Mouse (Mus musculus) gastrocnemius, adult 2 months (tissue): ENCODE measurements around the gene Zbtb18. TPM values are rescaled to one million over a fixed set of nuclear protein-coding genes. Genes with fewer than 3 reads are reported as not detected.

ENCODE experiments used
- DNase-seq: peaks from one replicate; pipeline ENCODE4 v3.0.0; 2022
- H3K27ac ChIP-seq: fragments of 200-600 bp; 2 replicates; pipeline ENCODE4 v1.8.1; 2022; ENCODE audit warnings: mild to moderate bottlenecking
- H3K4me3 ChIP-seq: fragments of 200-600 bp; 2 replicates; pipeline ENCODE4 v1.8.1; 2022; ENCODE audit warnings: mild to moderate bottlenecking, moderate library complexity
- CTCF ChIP-seq: fragments of 200-600 bp; IDR thresholded peaks from 2 replicates; pipeline ENCODE4 v1.8.1; 2022; ENCODE audit warnings: antibody characterized with exemption, mild to moderate bottlenecking, moderate library complexity
- intact Hi-C: fragments of 180-260 bp; cut with DNase I; formaldehyde crosslinking; loops from one replicate; pipeline ENCODE4 v1.15.1; 2025
- total RNA-seq, 2 experiments: library from RNA; stranded (reverse); gene quantifications; 2 replicates each; pipeline ENCODE4 v1.2.3; 2021

The Zbtb18 gene
- total RNA-seq, 2 experiments from 2014 or later = 97.8 to 110 TPM

DNA sequence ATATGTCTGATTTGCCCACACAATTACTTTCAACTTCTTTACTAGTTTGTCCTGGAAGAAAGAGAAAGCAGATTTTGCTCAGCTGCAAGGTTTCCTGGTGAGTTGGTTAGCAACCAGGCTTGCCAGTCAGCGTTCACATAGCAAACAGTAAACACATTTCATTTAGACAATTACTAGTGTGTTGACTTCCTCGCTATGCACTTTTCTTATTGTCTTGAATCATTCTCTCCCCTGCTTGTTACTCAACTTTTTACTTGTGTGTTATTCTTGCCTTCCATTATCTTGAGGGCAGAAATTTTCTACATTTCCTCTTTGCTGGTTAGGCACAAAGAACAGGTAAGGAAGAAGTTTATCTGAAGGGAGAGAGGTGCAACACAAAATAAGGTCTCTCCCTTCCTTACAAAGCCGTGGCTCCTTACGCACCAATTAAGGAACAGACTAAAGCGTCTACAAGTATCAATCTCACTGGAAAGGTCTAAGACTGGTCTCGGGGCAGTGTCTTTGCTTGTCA lies 1.1 kb upstream of the Zbtb18 start:
- no peak for TF ChIP-seq CTCF
- intact Hi-C loops = loop anchor here (5.0 to 10.0 kb wide), 5 partner anchors 184 to 1746 kb away; partner anchors contain the start of genes Adss, Akt3, Catspere2 and Chml

DNA sequence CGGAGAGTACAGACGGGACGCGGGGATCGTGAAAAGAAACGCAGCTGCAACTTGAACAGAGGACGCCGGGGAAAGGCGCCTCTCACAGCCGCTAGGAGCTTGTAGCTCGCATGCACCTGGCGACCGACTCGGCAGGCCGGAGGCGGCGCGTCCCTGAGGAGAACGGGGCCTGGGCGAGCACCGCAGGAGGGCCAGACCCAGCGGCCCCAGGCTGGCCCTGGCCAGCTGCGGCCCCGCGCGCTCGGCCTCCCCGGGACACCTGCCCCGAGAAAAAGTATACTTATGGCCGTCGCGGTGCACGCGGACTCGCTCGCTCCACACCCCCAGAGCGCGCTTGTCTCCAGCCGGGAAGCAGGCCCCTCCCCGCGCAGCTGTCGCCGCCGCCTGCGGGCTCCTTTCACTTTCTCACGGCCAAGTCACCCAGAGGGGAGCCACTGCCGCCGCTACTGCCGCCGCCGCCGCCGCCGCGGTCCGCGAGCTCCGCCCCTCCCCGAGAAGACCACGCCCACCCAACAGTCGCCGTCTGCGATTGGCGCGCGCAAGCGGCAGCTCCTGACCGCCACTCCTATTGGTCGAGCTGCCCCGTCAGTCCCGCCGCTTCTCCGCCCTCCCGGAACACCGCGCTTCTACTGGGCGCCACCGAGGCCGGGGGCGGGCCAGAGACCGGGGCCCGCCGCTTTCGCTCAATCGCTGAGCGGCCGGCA lies 507 bp upstream of the Zbtb18 start:
- peak overlapping the region; percentile 99 for H3K27ac ChIP-seq
- intact Hi-C loops = loop anchor here (2.0 to 10.0 kb wide), 6 partner anchors 184 to 1747 kb away; partner anchors contain the start of genes Adss, Akt3, Catspere2 and Chml
- TF ChIP-seq CTCF = peak; percentile 26; the same call in 1 of the 2 replicates
- peak; percentile 99 for DNase-seq
- peak overlapping the region; percentile 82 for H3K4me3 ChIP-seq

More for the DNA sequence above, 1.1 kb upstream of the Zbtb18 start:
- peak overlapping the region; percentile 82 for H3K4me3 ChIP-seq
- H3K27ac ChIP-seq = peak overlapping the region; percentile 99
- no peak for DNase-seq

DNA sequence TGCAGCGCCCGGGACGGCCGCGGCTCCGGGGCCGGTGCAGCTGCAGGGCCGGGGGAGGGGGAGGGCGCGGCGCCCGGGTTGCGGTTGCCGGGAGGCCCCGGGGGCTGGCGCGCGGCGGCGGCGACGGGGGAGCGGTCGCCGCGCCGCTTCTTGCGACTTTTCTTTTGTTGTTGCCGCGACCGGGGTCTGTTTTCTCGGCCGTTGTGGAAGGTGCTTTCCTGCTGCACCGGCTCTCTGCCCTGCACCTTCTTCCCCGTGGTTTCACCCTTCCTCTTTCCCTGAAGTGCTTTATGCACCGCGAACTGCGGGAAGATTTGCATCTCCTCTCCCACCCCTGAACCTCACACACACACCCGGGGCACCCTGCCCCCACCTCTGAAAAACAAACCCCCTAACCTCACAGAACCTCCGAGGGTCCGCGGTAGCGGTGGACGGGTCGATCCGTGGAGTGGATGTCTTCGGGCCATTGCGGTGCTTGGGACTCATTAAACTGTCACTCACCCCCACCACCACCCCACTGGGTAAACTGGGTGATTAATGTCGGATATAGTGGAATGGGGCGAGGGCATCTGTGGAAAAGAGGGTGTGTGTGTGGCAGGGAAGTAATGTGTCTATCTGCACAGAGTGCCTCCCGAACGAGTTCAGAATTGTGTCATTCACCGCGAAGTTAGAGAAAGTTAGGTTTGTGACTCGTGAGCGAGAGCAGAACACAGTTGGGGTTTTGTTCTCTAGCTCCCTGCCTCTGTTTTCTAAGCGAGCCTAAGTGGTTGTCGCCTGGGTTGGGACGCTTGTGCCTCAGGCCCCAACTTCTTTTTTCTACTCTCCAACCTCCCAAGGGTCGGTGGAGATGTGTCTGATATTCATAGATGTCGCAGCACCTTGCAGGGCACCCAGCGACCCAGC lies 921 bp downstream of the Zbtb18 start:
- TF ChIP-seq CTCF = no peak
- intact Hi-C loops = loop anchor here (2.0 to 10.0 kb wide), 6 partner anchors 186 to 1748 kb away; partner anchors contain the start of genes Adss, Akt3, Catspere2 and Chml
- H3K27ac ChIP-seq = peak overlapping the region; percentile 84
- H3K4me3 ChIP-seq = peak overlapping the region; percentile 86
- DNase-seq = peak; percentile 20

DNA sequence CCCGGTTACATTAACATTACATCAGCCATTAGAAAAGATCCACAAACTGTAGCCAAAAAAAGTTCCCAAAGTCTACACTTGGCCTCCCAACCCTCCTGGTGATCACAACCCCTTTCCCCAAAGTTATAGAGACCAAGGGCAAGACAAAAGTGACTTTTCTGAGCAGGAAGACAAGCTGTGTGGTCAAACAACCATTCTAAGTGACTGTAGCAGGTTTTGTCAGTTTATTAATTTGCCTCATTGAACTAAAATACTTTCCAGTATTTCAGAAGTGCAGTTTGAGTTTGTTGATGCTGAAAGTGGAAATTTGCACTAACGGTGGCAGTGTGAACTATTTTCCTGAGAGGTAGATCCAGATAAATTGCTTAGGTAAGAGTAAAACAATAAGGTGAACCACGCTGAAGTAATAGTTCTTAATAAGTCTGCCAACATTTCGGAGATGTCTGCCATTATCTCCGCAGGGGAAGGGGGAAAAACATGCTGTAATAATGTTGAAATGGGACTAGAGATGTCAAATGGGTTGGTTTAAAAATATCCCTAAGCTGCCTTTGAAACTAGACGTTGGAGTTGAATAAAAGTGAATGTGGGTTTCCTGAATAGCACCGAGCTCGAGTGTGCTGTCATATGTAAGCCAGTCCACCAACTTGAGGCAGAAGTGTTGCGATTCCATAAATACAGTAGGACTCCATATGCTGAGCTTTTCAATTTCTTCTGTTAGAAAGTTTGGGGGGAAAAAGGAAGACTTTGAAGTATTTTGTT lies 1.8 kb downstream of the Zbtb18 start:
- no peak for DNase-seq
- Histone ChIP-seq H3K27ac (peak overlapping the region; percentile 84), H3K4me3 (peak overlapping the region; percentile 86)
- TF ChIP-seq CTCF = no peak
- intact Hi-C loops = loop anchor here (2.0 to 10.0 kb wide), 6 partner anchors 187 to 1749 kb away; partner anchors contain the start of genes Adss, Akt3, Catspere2 and Chml

DNA sequence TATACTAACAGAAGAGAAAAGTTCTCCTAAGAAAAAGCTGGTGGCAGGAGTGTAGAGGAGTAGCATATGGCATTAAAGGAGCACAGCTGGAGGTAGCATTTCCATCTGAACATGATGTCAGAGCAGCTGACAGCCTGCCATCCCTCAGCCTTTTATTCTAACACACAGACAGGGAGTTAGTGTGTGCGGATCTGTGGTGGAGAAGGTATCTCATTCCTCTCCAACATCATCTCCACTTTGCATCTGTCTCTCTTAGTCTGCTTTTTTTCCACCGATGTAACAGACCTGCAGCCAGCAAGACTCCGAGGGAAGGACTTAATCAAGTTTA lies 2.3 kb downstream of the Zbtb18 start:
- intact Hi-C loops = loop anchor here (5.0 to 10.0 kb wide), 5 partner anchors 187 to 1750 kb away; partner anchors contain the start of genes Adss, Akt3, Catspere2 and Chml
- Histone ChIP-seq H3K27ac (peak overlapping the region; percentile 84; the same call in 1 of the 2 replicates), H3K4me3 (peak overlapping the region; percentile 86)
- DNase-seq = no peak
- TF ChIP-seq CTCF = no peak

DNA sequence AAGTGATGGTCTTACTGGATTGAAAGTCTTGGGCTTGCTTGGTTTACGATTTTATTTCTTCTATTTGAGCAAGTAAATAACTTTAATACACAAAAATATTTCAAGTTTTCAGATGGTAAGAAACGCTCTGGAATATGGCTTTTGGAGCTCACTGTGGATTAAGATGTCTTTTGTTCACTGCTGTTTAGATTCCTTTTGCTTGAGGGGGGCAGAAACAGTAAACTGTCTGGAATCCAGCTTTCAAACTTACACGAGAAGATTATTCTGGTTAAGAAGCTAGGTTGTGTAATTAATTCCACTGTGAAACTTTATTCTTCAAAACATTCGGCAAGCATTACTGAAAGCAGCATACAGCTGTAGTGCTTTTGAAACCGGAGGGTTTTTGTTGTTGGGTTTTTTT lies 2.8 kb downstream of the Zbtb18 start:
- intact Hi-C loops = loop anchor here (5.0 to 10.0 kb wide), 5 partner anchors 188 to 1750 kb away; partner anchors contain the start of genes Adss, Akt3, Catspere2 and Chml
- no peak for TF ChIP-seq CTCF
- DNase-seq = no peak
- Histone ChIP-seq H3K4me3 (peak overlapping the region; percentile 27; the same call in 1 of the 2 replicates), H3K27ac (peak overlapping the region; percentile 38; the same call in 1 of the 2 replicates)

DNA sequence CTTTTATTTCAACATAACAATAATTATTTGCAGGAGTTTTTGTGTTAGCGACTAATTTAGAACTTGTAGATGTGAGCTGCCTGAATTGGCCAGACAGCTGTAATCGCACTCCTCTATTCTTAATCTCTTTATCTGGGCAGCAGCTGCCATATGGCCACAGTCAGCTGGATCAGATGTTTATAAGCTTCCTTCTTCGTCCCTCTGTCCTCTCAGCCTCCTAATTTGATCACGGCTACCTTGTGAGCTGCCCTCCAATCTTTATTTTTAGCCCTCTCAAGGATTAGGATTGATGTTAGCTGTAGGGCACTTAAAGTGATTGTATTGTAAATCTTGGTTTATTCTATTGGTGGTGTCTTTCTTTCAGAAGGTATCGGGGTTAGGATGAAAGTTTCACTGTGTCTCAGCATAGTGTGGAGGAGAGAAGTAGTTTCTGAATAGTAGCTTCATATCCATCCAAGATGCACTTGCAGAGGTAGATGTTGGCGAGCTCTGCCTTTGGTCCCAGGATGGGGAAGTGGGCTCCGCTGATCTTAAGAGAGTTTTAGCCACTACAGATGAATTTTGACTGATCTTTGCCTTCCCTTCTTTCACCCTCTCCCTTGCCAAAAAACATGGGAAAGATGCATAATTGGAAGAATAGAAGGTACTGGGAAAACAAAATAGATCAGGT lies 3.4 kb downstream of the Zbtb18 start:
- H3K4me3 ChIP-seq = peak overlapping the region; percentile 27; the same call in 1 of the 2 replicates
- DNase-seq = no peak
- no peak for TF ChIP-seq CTCF
- H3K27ac ChIP-seq = peak overlapping the region; percentile 67
- intact Hi-C loops = loop anchor here (10.0 kb wide), 3 partner anchors 349 to 1751 kb away; partner anchors contain the start of genes Adss, Catspere2, Chml and Opn3

DNA sequence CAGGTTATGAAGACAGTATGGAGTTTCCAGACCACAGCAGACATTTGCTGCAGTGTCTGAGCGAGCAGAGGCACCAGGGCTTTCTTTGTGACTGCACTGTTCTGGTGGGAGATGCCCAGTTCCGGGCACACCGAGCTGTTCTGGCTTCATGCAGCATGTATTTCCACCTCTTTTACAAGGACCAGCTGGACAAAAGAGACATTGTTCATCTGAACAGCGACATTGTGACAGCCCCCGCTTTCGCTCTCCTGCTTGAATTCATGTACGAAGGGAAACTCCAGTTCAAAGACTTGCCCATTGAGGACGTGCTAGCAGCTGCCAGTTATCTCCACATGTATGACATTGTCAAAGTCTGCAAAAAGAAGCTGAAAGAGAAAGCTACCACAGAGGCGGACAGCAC lies 4.9 kb downstream of the Zbtb18 start:
- Histone ChIP-seq H3K27ac (peak overlapping the region; percentile 48), H3K4me3 (peak overlapping the region; percentile 9; the same call in 1 of the 2 replicates)
- intact Hi-C loops = loop anchor here (10.0 kb wide), 3 partner anchors 348 to 1752 kb away; partner anchors contain the start of genes Adss, Catspere2, Chml and Opn3
- no peak for TF ChIP-seq CTCF
- DNase-seq = no peak

- no peak for TF ChIP-seq CTCF
- DNase-seq = no peak
- Histone ChIP-seq H3K27ac (0 out of 2 replicates have a peak overlapping the region, but pooled peaks have one; percentile 48), H3K4me3 (peak overlapping the region; percentile 9; the same call in 1 of the 2 replicates)
- intact Hi-C loops = loop anchor here (10.0 kb wide), 3 partner anchors 347 to 1753 kb away; partner anchors contain the start of genes Adss, Catspere2, Chml and Opn3
Observed at GRCm38 (mm10) chr1:177447541-177448111, 5.5 kb downstream of the Zbtb18 start.

DNA sequence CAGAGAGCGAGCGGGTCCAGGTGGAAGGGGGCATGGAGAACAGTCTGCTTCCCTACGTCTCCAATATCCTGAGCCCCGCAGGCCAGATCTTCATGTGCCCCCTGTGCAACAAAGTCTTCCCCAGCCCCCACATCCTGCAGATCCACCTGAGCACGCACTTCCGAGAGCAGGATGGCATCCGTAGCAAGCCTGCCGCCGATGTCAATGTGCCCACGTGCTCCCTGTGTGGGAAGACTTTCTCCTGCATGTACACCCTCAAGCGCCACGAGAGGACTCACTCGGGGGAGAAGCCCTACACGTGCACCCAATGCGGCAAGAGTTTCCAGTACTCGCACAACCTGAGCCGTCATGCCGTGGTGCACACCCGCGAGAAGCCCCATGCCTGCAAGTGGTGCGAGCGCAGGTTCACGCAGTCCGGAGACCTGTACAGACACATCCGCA lies 6.0 kb downstream of the Zbtb18 start:
- Histone ChIP-seq H3K27ac (no peak overlapping the region), H3K4me3 (no peak overlapping the region)
- intact Hi-C loops = loop anchor here (10.0 kb wide), 3 partner anchors 347 to 1753 kb away; partner anchors contain the start of genes Adss, Catspere2, Chml and Opn3
- no peak for TF ChIP-seq CTCF
- no peak for DNase-seq
